Mouse (Mus musculus) kidney, postnatal 4 days (tissue): ENCODE measurements around the gene Snx9.

Source experiments
- DNase-seq, 2 experiments: peaks; one replicate each; pipeline ENCODE4 v3.0.0; 2021; ENCODE audit warnings: mixed read lengths in 2 of 2

The Snx9 gene

GRCm38 (mm10) chr17:5807847-5808386 is 33.2 kb upstream of the Snx9 start:
- no peak for DNase-seq

DNA sequence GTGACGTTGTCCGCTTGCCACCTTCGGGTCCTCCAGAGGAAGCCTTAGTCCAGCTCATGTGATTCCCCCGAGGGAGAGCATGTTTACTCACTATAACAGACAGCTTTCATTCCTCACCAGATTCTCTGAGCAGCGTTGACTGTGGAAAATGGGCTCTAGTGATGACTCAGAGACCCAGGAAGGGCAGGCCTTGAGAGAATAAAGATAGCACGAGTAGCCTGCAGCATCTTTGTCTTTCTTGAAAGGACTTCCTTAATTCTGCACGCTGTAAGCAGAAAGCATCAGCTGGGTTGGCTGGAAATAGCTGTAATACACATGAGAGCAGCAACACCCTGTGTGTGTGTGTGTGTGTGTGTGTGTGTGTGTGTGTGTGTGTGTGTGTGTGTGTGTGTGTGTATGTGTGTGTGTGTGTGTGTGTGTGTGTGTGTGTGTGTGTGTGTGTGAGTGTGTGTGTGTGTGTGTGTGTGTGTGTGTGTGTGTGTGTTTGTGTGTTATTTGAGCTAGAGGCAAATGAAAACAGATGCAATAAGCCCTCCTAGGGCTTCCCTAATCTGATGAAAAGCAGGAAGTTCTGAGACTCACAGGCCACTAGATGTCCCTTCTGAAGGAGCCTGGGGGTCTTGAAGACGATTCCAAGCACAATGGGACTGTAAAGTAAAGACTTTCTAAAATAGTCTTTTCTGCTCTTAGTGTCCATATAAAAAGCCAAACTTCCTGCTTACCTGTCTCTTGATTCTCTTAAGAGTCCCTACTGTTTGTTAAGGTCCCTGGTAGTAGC is 27.1 kb upstream of the Snx9 start:
- peak; percentile 23 to 33 for DNase-seq

DNA sequence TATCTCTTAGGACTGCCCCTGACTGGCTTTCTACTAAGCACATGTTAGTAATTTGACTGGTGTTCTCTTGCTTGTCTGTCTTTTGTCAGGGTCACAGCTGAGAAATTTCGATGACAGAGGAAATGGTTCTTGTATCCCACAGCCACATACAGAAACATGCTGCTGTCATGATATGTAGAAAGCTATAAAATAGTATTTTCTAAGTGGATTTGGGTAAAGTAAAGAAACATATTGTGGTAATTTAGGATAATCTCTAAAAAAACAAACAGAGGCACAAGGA is 26.5 kb upstream of the Snx9 start:
- no peak for DNase-seq

- DNase-seq, result no peak
Observed at GRCm38 (mm10) chr17:5817871-5818270, 23.3 kb upstream of the Snx9 start.

DNA sequence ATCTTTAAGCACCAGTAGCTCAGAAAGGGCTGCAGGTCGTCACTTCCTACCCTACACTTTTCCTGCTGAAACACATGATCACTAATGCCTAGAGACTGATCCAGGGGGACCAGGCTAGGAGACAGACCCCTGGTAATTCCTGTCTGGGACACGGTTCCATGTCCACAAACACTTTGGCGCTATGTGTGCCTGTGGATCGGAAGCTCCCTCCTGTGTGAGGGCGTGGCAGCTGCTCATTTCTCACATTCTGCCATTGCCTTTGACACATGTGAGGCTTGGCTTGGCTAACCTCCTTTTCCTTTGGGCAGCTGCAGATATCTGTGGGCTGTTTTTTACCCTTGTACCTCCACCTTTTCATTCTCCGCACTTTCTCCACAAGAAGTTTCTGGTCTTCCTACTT is 22.0 kb upstream of the Snx9 start:
- no peak for DNase-seq

GRCm38 (mm10) chr17:5819799-5820201 is 21.3 kb upstream of the Snx9 start:
- peak; percentile 59 to 74 for DNase-seq

DNA sequence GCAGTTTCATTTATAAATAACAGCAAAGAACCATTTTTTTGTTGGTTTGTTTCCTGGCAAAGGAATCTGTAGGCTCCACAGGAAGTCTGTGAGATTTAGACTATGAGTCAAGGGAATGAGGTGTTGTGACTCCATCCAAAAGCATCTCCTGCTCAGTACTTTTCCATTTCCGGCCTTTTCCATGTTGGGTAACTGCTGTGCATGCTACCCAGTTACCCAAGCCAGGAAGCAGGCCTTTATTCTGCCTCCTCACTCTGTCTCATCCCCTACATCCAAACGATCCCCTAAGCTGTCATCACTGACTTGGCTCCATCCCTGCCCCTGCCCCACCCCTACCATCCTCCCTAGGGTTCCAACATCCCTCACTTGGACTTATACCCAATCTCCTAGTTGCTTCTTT is 18.6 kb upstream of the Snx9 start:
- no peak for DNase-seq

DNA sequence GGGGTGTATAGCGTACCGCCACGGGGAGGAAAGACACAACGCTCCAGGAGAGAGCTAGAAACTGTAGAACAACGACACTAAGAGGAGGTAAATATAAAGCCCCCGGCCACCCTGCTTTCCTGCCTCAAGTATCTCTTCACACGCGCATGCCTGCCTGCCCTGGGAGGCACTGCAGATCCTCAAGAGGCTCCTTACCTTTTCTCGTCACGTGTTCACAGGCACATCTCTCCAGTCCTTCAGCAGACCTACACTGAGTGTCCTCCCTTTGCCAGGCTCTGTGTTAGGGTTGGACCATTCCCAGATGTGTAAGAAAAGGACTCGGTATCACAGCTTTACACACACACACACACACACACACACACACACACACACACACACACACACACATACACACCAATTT is 18.1 kb upstream of the Snx9 start:
- no peak for DNase-seq

GRCm38 (mm10) chr17:5827836-5828582 is 13.1 kb upstream of the Snx9 start:
- no peak for DNase-seq

DNA sequence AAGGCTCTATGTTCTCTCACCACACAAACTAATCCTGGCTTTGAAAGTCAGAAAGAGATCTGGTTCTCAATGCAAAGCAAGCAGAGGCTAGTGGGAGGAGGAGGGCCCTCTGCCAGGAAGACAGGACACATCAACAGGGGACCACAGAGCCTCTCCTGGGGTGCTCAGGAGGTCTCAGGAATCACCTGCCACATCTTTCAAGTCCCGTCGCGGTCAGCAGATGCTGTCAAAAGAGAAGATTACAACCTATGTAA is 12.6 kb upstream of the Snx9 start:
- no peak for DNase-seq

DNA sequence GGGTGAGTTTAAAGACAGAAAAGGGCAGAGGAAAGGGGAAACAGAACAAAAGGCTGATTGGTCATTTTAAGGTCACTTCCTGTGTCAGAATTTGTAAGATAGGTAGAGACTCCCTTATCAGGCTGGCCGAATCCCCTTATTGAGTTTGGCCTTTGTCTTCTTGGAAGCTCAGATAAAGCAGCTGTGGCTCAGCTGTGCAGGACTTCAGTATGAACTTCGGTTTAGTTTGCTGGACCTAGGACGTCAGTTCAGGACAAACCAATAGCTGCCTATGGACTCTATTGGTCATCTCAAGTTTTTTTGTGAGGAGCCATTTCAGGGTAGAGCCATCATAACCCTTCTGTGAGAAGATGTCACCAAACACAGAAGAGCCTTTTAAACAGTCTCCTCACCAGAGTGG is 12.2 kb upstream of the Snx9 start:
- no peak for DNase-seq

DNA sequence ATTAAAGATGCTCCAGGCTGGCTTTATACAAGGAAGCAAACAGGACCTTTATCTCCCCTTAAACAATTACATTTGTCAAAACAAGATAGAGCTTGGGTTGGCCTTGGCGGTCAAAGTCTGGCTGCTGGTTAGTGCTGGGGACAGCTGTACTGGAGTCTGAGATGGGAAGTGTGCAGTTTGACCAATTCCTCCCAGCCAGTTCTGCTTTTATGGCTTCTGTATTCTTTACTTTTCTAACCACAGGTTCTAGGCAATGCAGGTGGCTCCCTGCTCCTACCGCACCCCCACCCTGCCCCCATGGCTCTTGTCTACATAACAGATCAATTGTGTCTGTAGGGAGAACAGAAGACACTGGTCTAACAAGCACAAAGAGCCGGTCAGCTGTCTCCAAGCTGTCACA is 11.2 kb upstream of the Snx9 start:
- DNase-seq, result no peak

DNA sequence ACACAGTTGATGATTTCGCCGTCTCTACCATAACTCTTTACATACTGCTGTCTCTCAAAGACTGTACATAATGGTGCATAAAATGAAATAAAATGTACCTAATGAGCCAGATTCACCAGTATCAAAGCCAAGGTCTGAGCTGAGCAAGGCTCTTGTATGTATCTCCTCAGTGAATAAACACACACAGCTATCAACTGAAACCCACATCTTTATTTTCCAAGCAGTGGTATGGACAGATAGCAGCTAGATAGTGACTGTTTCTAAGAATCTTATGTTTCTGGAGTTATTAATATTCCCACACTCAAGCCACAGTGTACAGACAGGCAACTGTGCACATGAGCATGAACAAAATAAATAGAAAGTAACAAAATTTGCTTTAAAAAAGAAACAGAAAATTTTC is 10.7 kb upstream of the Snx9 start:
- no peak for DNase-seq

GRCm38 (mm10) chr17:5830832-5831231 is 10.3 kb upstream of the Snx9 start:
- no peak for DNase-seq

DNA sequence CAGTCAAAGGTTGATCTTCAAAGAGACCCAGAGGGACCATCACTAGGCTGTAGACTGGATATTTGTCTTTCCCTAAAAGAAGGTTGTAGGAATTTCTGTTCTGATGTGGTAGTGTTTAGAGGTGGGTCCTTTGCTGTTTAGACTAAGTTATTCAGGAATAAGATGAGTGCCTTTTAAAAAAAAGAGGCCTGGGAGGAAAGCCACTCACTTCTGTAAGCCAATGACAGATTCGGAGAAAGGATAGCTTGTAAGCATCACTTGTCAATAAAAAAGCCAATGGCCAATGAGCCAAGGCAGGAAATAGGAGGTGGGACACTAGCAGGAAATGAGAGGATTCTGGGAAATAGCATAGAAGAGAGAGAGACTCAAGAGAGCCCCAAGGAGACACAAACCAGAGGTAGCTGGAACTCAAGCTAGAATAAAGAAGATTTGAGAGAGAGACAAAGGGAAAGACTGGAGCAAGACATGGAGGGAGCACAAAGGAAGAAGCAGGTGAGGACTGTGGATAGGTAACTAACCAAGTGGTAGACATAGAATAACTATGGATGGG is 9.8 kb upstream of the Snx9 start:
- no peak for DNase-seq

DNA sequence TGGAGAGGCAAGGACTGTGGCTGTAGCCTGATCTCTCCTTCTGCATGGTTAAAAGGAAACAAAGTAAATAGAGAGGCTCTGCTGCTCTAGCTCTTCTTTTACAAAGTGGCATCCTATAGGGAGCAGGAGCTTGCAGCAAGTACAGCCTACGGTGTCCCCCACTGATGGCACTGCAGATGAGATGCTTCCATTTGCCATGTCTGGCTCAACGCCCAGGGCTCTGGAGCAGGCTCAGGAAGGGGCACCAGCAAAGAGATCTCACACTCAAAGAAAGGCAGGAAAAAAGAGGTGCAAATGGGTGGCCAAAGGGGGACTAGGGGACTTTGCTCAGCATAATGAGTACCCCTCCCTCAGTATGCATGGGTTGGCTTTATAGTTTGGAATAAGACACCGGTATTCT is 7.0 kb upstream of the Snx9 start:
- no peak for DNase-seq

DNA sequence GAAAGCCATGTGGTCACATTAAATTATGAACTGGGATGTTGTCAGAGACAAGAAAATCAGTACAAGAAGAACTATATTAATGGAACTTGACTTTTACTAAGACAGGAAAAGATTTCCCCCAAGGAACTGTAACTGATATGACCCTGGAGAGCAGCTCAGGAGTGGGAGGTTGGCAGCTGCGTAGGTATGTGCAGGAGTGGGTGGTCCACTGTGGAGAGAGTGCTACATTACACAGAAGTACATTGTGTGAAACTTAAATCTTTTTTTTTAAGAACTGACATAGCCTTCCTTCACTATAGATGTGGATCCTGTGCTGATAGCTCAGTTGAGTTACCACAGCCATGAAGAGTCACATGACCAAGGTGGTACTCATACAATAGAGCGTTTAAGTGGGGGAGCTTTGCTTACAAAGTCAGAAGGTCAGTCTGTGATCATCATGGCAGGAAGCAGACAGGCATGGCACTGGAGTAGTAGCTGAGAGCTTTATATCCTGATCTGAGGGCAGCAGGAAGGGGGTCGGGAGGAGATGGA is 6.3 kb upstream of the Snx9 start:
- DNase-seq, result no peak

DNA sequence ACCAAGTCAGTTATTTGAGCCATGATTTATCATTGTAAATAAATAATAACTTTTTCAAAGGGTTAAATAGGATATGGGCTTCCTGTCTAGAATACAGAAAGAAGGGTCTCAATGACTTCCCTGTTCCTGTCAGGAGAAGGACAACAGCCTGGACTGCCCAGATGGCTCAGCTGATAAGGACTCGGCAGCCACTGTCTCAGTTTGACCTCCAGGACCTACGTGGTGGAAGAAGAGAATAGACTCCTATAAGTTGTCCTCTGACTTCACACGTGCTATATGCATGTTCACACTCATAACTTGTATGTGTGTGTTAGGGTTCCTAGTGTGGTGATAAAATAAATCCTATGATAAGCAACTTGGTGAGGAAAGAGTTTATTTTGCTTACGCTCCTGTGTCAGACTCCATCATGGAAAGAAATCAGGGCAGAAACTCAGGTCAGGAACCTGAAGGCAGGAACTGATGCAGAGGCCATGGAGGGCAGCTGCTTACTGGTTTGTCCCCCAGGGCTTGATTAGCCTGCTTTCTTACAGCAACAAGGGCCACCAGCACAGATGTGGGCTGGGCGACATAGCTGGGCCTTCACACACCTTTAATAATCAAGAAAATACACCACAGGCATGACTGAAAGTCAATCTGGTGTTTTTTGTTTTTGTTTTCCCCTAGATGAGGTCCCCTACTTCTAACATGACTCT is 1.4 kb upstream of the Snx9 start:
- no peak for DNase-seq

DNA sequence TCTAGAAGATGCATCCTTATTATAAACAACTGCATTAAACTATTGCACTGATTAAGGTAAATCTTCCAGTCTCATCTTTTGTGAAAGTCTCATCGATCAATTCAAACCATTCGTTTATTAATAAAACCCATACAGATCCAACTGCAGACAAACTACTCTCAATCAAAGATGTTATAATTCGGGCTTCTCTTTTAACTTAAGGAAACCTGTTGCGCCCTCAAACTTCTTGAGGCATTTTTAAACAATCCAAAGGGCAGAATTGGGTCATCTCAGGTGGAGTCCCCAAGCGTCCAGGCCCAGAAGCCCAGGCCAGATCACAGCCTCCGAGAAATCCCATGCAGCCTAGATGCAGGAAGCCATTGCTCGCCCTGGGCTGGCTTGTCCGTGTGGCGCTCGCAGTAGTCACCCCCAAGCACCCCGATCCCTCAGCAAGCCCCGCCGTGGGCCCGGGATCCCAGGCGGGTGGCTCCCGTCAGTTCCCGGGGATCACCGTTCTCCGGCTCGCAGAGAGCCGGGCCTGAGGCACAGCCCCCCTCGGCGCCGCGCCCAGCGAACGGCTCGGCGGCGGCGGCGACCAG is 490 bp upstream of the Snx9 start:
- DNase-seq, result peak in 1 of 2 experiments; percentile 66

DNA sequence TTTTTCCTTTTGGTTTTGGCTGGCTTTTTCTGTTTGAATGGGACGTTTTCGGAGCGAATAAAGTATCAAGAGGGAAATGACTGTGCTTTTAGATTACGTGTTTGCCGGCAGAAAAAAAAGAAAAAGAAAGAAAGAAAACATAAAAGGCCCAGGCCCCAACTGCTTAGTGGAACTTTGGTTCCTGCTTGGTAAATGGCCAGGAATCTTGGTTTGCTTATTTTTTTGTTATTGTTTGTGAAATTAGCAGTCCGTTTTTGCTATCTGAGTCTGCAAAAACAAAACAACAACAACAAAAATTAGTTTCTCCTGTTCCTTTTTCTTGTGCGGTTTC is 779 bp downstream of the Snx9 start:
- no peak for DNase-seq

DNA sequence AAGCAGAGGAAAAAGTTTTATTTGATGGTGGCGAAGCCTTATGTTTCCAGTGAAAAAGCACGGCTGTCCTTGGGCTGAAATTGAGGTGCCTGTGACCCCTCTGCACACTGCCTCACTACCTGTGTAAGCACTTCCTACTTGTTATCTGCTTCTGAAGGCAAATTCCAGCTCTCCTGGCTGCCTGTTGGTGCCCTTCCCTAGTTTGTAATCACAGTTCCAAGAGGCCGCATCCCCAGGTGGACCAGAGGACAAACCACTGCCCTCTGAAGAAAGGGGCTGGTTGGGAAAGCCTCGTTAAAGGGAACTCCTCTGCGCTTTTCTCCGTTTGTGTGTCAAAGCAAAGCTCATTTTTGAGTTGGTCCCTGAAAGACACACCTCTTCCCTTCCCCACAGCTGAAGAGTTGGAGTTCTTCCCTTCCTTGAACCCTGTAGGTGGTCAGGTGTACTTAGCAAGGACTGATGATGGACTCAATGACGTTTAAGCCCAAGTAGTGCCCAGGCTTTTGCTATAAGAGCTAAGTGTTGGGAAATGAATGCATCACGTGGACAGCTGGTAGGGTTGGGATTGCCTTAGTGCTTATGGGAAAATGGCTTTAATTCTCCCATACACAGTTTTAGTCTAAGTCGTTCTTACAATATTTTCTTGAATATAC is 2.0 kb downstream of the Snx9 start:
- peak in 1 of 2 experiments; percentile 27 for DNase-seq

GRCm38 (mm10) chr17:5843641-5843990 is 2.5 kb downstream of the Snx9 start:
- DNase-seq, result no peak

DNA sequence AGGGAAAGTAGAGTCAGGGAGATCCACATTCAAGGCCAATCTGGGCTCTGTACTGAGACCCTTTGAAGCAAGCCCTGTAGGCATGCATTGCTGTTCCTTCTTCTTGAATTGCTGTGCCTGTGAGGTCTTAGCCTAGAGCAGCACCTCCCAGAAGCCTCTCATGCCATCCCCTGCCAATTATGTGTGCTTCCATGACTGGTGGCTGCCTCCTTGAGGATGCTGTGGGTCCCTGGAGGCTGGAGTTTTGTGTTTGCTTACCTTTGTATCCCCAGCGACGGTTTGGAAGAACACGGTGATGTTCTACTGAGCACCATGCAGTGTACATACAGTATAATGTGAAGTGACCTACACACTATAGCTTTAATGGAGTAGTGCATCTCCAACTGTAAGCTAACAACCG is 4.2 kb downstream of the Snx9 start:
- DNase-seq, result no peak
